Mouse (Mus musculus) erythroblast, adult 5-6 weeks (primary cell): Measurements from ENCODE around the gene Clic1. TPM values are rescaled to one million over a fixed set of nuclear protein-coding genes. Genes with fewer than 3 reads are reported as not detected.

Experiments used
- ATAC-seq: replicated peaks from 2 replicates; pipeline ENCODE4 v1.8.0; 2016; ENCODE audit warnings: moderate number of reproducible peaks, mild to moderate bottlenecking, moderate TSS enrichment, inconsistent platforms; ENCODE audit not compliant: poor library complexity, low FRiP score, severe bottlenecking
- total RNA-seq, 2 experiments: library from RNA; stranded (forward) in 1 of 2; stranded (reverse) in 1 of 2; fragments of 150-400 nt in 1 of 2; fragments of 200-764, 138-1000 nt in 1 of 2; gene quantifications; 2 replicates each; pipeline versions ENCODE4 v1.2.3 to v1.2.4; 2015 to 2017; ENCODE audit warnings: low replicate concordance in 2 of 2

Clic1 gene
- total RNA-seq, 2 experiments from 2014 or later = 68.8 to 74.6 TPM

DNA sequence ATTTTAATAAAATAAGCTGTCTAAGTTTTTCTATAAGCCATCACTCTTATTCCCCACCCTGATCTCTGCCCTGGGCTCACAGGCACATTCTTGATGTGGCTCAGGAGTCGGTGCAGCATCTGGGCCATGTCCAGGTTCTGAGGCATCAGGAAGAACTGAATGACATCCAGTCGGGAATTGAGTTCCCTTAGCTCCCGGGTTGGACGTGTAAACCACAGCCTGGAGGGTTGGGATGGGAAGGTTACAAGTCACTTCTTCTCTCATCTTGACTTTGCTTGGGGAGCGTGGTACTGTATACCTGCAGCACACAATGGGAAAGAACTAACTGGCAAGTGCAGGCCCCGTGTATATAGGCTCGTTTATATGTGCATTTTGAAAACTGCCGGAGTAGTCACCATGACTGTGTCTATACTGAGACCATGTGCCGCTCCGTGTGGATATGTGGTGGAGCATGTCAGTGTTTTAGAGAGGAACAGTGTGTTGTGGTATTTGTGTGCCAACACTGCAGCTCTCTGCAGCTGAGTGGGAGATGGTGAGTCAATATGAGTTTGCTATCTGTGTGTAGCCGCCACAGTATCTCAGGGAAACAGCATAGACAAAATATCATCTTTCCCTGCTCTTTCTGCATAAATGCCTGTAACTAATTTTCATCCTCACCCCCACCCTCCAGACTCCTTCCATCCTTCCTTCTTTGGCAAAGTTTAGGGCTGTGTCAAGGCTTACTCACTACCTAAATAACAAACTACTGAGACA, 10.5 kb upstream of the Clic1 start:
- ATAC-seq = no peak

DNA sequence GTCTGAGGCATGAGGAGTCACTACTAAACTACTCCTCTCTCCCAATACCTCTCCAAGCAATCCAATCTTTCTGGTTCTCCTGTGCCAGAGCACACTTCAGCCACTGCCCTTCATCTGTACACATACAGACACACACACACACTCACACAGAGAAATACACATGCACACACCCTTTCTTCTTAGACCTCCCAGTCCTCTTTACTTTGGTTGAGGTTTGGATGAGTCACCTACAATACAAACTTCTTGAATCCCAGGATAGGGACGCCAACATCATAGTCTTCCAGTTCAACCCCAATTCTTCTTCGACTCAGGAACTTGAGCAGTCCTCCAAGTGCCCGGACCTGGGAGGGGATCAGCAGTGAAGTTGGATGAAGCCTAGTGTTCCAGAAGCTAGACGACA, 6.0 kb upstream of the Clic1 start:
- ATAC-seq = no peak

DNA sequence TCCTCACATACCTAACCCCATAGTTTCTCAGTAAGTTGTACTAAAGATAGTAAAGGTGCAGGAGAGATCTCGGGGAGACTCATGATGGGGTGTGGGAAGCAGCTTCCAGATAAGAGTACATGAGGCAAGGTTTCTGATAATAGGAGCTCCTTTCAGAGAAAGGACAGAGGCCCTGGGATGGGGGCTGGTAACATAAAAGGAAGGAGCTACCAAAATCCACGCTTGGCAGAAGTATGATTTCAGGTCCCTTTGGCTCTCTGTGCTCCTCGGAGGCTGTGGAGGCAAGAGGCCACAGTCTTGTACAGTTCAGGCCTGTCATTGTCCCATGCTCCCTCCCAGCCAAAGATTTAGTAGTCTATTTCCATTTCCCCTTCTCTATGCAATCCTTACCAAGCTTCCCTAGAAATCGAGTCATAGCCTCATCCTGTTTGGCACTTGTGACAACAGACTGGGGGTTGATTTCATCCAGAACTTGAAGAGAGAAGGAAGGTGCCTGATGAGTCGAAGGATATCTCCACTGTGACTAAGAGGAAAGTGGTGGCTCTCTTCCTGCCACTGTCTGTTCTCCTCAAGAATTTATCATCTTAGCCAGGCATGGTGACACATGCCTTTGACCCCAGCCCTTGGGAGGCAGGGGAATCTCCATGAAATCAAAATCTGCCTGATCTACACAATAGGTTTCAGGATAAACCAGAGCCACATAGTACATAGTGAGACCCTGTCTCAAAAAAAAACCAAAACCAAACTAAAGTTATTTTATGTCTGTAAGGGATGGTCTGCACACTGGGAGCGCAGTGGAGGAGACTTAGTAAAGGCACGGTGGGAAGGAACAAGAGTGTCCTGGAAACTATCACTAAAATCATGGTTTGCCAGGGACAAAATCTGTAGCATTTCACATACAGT, 4.6 kb upstream of the Clic1 start:
- ATAC-seq = no peak

DNA sequence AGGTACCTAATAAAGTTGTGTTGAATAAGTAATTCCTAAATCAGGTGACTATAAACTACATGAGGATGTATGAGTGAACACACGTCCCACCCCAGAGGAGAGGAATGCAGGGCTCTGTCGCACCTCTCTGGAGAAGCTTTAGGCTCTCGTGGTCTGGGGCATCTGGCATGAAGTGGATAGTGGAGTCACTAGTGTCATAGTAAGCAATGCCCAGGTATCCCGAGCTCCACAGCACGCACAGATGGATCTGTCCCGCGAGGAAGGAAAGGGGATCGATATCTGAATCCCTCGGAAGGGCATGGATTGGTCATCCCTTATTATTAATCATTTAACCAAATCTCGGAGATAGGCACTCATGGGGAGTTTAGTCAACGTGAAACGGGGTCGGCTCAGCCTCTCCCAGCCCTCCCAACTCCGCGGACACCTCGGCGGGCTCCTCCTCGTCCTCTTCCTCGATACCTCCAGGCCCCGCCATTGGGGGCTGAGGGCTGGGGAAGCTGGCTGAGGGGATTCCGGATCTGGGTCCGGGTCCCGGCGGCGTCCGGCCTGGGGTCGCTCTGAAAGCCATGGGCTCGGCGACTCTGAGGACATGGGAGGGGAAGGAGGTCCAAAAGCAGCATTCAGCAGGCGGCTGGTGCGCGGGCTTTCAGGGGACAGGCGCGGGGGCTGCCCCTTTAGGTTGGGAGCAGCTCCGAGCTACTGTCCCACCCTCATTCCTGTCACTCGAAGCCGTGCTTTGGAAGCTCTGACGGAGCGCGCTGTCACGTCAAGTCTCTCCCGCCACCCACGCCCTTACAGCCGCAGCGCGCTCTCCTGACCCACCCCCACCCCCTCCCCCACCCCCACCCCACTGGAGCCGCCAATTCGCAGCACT, 3.7 kb upstream of the Clic1 start:
- peak; percentile 15 for ATAC-seq

GRCm38 (mm10) chr17:35046681-35047455, 2.9 kb upstream of the Clic1 start, which contains the start of gene Msh5:
Gene Msh5, minus strand, starts transcription at chr17:35046745.
- ATAC-seq = peak; percentile 77

DNA sequence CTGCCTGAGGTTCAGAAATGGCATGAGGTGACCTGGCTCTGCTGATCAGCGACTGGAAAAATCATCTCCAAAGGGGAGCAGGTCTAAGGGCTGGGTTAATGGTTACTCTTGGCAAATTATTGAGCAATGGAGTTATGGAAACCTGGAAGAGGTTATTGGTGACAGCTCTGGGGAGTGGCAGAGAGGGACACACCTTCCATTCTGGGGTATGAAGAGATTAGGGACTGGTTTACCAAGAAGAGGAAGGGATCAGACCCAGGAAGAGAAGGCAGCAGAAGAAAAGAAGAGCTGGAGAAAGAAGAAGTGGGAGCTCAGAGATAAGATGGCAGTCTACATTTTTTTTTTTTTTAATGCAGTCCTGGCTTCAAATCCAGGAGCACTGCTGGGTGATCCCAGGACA, 2.1 kb upstream of the Clic1 start:
- no peak for ATAC-seq

DNA sequence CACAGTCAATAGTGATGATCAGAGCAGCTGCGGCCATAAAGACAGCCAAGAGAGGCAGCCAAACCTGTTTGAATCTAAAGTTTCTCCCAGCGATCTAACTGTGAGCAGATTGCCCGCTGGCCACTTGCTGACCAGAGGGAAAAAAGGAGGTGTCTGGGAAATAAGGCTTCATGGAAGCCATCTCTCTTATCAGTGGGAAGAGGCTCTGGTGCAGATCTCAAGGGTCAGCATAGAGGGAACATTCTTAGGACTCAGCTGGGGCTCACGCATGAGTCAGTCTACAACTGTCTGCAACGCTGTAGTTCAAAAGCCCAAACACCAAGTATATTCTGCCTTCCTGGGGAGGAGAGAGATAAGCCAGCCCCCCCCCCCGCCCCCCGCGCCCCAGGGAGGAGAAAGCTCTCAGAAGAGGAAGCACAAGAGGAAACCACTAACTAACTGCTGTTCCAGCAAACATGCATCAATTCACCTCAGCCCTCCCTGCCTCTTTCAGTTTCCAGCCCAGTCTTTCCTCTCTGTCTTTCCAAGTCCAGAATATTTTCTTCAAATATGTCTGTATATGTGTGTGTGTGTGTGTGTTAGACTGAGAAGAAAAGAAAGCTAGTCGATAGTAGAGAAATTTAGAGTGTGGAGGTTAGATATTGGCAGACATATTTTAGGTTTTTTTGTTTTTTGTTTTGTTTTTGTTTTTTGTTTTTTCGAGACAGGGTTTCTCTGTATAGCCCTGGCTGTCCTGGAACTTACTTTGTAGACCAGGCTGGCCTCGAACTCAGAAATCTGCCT, 1.4 kb upstream of the Clic1 start:
- ATAC-seq = no peak

DNA sequence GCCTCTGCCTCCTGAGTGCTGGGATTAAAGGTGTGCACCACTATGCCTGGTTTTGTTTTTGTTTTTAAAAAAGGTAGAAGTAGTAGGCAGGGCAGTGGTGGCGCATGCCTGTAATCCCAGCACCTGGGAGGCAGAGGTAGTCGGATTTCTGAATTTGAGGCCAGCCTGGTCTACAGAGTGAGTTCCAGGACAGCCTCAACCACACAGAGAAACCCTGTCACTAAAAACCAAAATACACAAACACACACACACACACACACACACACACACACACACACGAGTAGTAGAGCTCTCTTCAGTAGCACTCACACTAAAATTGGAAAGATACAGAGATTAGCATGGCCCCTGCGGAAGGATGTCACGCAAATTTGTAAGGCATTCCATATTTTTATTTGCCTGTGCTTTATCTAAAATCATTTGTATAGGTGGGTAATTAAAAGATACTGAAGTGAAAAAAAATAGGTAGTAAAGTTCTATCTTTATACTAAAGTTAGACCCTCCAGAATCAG, 780 bp upstream of the Clic1 start:
- no peak for ATAC-seq

DNA sequence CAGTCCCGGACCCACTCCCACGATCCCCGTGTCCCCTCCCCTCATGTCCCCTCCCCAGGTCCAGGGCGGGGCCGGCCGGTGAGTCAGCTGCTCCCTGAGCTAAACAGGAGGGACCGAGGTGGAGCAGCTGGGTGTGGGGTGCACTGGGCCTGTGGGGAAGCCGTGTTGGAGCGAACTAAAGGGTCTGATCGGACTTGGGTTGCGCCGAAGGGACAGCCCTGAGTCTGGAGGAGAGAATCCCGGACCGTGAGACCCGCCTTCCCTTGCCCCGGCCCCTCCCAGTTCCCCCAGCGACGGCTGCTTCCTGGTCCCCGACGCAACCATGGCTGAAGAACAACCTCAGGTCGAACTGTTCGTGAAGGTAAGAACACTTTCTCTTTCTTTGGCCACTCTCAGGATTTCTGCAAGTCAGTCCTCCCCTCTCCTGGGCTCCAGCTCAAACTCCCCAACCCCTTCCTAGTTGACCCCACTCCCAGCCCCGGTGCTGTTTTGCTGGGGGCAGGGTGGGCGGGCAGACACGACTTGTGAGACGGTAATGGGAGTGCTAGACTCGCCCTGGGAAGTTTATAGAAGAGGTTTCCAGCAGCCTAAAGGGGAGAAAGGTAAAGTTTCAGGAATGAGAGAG, 472 bp downstream of the Clic1 start:
- peak; percentile 54 for ATAC-seq

DNA sequence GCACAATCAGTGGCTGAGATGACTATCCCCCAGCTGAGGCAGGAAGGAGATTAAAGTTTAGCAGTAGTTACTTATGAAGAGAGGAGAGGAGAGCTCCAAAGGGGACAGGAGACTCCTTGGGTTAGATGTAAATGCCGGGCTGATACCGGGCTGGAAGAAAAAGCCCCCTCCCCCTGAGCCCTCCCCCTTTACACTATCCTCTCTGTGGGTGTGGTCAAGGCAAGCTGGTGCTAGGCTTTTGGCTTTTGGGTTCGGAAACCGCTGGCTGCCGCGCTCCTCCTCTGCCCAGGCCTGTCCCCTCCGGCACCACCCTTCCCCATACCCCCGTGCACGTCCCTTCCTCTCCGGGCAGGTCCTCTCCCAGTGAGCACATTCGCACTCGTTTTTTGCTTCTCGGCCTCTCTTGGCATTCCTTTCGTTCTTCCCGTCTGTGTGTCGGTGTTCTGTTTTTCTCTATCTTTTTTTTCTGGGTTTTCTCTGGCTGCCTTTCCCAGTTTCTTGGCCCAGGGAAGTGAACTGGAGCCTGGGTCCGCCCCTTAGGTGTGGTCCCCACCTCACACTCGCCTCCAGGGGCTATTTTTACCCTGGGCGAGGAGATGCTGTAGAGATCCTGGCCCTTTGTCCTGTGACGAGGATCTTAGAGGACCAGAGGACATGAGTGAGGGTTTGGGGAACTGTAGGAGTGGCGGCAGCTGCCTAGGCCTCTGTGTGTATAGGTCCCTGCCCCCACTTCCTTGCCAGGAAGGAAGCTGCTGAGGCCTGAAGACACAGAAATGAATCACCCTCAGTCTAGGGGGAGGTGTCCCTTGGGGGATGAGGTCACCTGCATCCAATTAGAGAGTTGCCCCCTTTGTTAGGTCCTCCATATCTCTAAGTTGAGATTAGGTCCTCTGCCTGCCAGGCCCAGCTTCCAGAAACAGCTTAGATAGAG, 1.7 kb downstream of the Clic1 start:
- peak; percentile 25; the same call in 1 of the 2 replicates for ATAC-seq

DNA sequence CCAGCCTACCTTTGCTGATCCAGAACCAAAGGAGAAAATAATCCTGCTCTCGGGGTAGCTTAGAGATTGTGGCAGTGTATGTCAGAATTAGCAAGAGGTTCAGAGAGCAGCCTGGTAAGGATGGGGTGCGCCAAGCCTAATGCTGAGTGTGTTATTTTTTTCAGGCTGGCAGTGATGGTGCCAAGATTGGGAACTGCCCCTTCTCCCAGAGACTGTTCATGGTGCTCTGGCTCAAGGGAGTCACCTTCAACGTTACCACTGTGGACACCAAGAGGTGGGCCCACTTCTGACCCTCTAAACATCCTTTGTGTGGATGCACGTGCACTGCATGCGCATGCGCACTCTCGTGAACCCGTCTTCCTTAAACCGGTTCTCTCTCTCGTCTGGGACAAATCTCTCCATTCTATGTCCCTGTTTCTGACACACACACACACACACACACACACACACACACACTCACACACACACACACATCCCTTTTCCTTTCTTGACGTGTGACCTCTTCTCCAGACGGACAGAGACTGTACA, 2.6 kb downstream of the Clic1 start:
- no peak for ATAC-seq

DNA sequence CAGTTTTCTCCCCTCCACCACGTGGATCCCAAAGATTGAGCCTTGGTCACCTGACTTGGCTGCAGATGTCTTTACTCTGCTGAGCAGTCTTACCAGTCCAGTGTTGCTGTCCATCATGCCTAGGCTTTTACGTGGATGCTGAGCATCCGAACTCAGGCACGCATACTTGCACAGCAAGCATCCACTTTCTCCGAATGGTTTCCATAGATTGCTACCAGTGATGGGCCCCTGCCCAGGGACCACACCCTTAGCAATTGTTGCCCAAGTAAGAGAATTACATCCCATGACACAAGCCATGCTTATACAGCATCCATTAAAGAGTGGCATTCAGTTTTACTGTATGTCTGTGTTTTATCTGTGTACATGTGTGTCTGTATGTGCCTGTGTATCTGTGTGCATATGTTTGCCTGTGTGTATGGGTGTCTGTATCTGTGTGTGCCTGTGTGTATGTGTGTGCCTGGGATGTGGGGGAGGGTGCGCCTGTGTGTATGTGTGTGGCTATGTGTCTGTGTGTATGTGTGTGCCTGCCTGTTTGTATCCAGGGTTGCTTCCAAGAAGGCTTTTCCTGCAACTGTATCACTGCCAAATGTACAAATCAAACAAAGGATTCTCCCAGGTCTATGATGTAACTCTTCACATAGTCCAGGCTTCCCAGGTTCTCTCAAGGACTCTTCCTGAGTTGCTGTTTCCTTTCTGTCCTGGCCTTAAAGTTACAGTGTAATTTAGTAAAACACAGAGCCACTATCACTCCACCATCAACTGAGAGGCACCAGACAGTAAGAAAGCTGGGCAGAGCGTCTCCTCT, 6.1 kb downstream of the Clic1 start:
- no peak for ATAC-seq

DNA sequence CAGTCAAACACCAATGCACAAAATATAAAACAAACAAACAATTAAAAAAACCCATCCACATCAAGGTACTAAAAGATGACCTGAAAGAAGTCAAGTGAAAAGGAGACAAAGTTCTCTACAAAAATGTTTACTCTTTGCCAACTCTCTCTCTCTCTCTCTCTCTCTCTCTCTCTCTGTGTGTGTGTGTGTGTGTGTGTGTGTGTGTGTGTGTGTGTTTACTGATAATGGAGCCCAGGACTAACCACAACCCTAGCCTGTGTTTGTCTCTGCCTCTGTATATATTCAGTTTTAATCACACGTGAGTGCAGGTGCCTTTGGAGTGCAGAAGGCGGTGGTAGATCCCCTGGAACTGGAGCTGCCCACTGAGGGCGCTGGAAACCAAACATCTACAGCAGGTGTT, 7.3 kb downstream of the Clic1 start:
- no peak for ATAC-seq

GRCm38 (mm10) chr17:35058316-35058715, 8.6 kb downstream of the Clic1 start:
- no peak for ATAC-seq

DNA sequence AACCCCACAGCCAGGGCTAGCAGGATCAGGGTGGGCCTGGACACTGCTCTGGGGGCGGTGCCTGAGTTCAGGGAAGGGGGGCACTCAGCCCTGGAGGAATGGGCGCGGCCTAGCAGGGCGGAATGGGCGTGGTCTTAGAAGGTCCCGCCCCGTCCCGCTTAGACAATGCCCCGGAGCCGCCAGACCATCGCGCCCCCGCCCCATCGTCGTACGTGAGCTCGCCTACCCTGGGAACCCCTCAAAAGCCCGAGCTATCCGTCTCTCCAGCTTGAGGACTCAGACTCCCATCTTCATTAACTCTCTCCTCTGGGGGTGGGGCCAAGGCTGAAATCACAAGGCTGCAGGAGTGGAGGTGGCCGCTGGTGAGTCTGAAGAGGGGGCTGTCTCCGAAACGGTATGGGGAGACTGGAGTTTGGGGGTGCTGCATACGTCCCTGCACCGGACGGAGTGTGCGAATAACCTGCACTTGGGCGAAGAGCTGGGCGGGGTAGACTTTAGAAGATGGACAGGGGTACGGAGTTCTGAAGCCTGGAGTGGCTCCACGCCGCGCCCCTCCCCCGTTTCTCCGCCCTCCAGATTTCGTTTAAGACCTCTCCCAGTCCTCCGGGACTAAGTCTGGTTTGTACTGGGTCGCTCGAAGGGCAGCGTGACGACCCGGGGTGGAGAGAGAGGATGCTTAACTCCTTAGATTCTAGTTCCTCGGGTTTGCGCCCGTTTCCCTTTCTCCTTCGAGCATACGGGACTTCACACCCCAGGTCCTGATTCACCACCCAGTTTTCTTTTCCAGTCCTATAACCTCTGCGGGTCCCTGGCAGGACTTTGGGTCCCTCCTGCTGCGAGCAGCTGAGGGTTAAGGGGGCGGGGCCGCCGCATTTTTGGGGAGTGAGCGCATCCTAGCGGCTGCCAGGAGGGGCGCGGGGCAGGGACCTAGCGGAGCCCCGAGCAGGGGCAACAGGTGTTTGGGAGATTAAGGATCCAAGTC, 9.4 kb downstream of the Clic1 start, which contains the start of gene Ddah2:
TSS of gene Ddah2 (plus strand) at position 125 of the 982 bp plus-strand sequence.
- ATAC-seq = peak; percentile 83
